Mouse (Mus musculus) embryonic fibroblast, embryonic 13.5 days (primary cell): ENCODE data around the gene Pold3.

ENCODE experiments used
- CTCF ChIP-seq: IDR thresholded peaks from 2 replicates; pipeline ENCODE4 v1.5.1; 2011; ENCODE audit warnings: mild to moderate bottlenecking, control low read depth, low read length, moderate library complexity, borderline replicate concordance; ENCODE audit not compliant: insufficient read depth
- POLR2A ChIP-seq: IDR thresholded peaks from 2 replicates; pipeline ENCODE4 v1.6.1; 2011; ENCODE audit warnings: low read depth, mild to moderate bottlenecking, control low read depth, low read length, moderate library complexity

DNA sequence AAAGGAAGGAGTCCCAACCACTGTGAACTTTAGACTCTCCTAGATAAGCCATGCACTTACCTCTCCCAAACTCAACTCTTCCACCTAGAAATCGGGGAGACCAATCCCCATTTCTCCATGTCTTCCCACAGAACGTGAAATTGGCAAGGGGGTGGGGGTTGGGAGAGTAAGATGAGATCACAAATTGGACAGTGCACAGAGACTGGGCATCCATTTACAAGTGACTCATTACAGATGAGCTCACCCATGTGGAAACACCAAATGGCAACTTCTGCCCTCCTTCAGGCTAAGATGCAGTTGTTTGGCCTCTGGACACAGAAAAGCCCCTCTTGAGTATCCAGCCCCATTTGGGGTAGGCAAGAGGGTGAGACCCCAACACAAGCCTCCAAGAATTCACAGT, 74.9 kb downstream of the Pold3 start:
- no peak for TF ChIP-seq CTCF
- no peak for TF ChIP-seq POLR2A
